Mouse (Mus musculus) MEL (cell line): ENCODE measurements around the gene Gsap. TPM values are rescaled to one million over a fixed set of nuclear protein-coding genes. Genes with fewer than 3 reads are reported as not detected.
A peak's percentile ranks its signal among the peaks of the same experiment; 100 is the strongest.

Experiments used
- DNase-seq: peaks from one replicate; pipeline ENCODE4 v3.0.0; 2011; ENCODE audit warnings: low read depth, low spot score
- H3K27ac ChIP-seq: 2 replicates; pipeline ENCODE4 v1.5.1; 2012; ENCODE audit warnings: low read depth, mild to moderate bottlenecking, control low read depth, low read length, moderate library complexity; ENCODE audit not compliant: control insufficient read depth
- H3K27me3 ChIP-seq, 2 experiments: fragments of 150-350 bp in 1 of 2; sonication (generic) in 1 of 2; 2 replicates each; pipeline ENCODE4 v1.6.1; 2012; ENCODE audit warnings: low read length in 2 of 2, mild to moderate bottlenecking in 2 of 2, improper control_type of control experiment in 1 of 2, moderate library complexity in 1 of 2; ENCODE audit not compliant: insufficient read depth in 2 of 2, control insufficient read depth in 1 of 2
- H3K36me3 ChIP-seq, 2 experiments: 2 replicates each; pipeline ENCODE4 v1.6.1; 2012 to 2014; ENCODE audit warnings: low read length in 2 of 2, improper control_type of control experiment in 1 of 2, inconsistent platforms in 1 of 2, mild to moderate bottlenecking in 1 of 2; ENCODE audit not compliant: insufficient read depth in 2 of 2, control insufficient read depth in 1 of 2
- H3K4me1 ChIP-seq, 2 experiments: fragments of 150-350 bp in 1 of 2; sonication (generic) in 1 of 2; 2 replicates each; pipeline ENCODE4 v1.6.1; 2012; ENCODE audit warnings: low read length in 2 of 2, improper control_type of control experiment in 1 of 2, mild to moderate bottlenecking in 1 of 2; ENCODE audit not compliant: insufficient read depth in 2 of 2, control insufficient read depth in 1 of 2
- H3K4me3 ChIP-seq, 2 experiments: fragments of 150-350 bp in 1 of 2; sonication (generic) in 1 of 2; 2 replicates each; pipeline ENCODE4 v1.5.1; 2012; ENCODE audit warnings: low read depth in 2 of 2, low read length in 2 of 2, mild to moderate bottlenecking in 2 of 2, moderate library complexity in 2 of 2, control low read depth in 1 of 2, improper control_type of control experiment in 1 of 2; ENCODE audit not compliant: control insufficient read depth in 1 of 2, insufficient read depth in 1 of 2
- H3K79me2 ChIP-seq: 2 replicates; pipeline ENCODE4 v1.6.1; 2012; ENCODE audit warnings: mild to moderate bottlenecking, low read length, moderate library complexity; ENCODE audit not compliant: control insufficient read depth, poor library complexity, insufficient read depth
- H3K9ac ChIP-seq: 2 replicates; pipeline ENCODE4 v1.6.1; 2012; ENCODE audit warnings: low read depth, mild to moderate bottlenecking, control low read depth, low read length, moderate library complexity; ENCODE audit not compliant: control insufficient read depth, poor library complexity, severe bottlenecking
- H3K9me3 ChIP-seq: fragments of 150-350 bp; sonication (generic); replicated peaks from 2 replicates; pipeline ENCODE4 v1.6.1; 2012; ENCODE audit warnings: mild to moderate bottlenecking, low read length, improper control_type of control experiment, moderate library complexity; ENCODE audit not compliant: insufficient read depth
- CHD1 ChIP-seq: IDR thresholded peaks from 2 replicates; pipeline ENCODE4 v1.6.1; 2012; ENCODE audit warnings: low read depth, mild to moderate bottlenecking, inconsistent platforms, low read length, improper control_type of control experiment
- E2F4 ChIP-seq: IDR thresholded peaks from 2 replicates; pipeline ENCODE4 v1.6.1; 2011; ENCODE audit warnings: low read depth, low read length, improper control_type of control experiment, borderline replicate concordance
- EP300 ChIP-seq, 2 experiments: IDR thresholded peaks; 2 replicates each; pipeline ENCODE4 v1.6.1; 2011; ENCODE audit warnings: improper control_type of control experiment in 2 of 2, low read length in 2 of 2, low read depth in 1 of 2, mild to moderate bottlenecking in 1 of 2
- ETS1 ChIP-seq: IDR thresholded peaks from 2 replicates; pipeline ENCODE4 v1.6.1; 2012; ENCODE audit warnings: low read depth, mild to moderate bottlenecking, inconsistent platforms, low read length, improper control_type of control experiment, moderate library complexity
- GABPA ChIP-seq: IDR thresholded peaks from 2 replicates; pipeline ENCODE4 v1.6.1; 2012; ENCODE audit warnings: low read depth, mild to moderate bottlenecking, inconsistent platforms, low read length, improper control_type of control experiment, moderate library complexity
- JUND ChIP-seq: IDR thresholded peaks from 2 replicates; pipeline ENCODE4 v1.6.1; 2011; ENCODE audit warnings: low read depth, mild to moderate bottlenecking, improper control_type of control experiment, low read length
- KAT2A ChIP-seq: conservative IDR thresholded peaks from 2 replicates; pipeline ENCODE4 v1.6.1; 2012; ENCODE audit warnings: low read depth, low read length, improper control_type of control experiment, inconsistent platforms
- MXI1 ChIP-seq: IDR thresholded peaks from 2 replicates; pipeline ENCODE4 v1.6.1; 2011; ENCODE audit warnings: mild to moderate bottlenecking, low read depth, low read length, improper control_type of control experiment
- MYB ChIP-seq: IDR thresholded peaks from 2 replicates; pipeline ENCODE4 v1.6.1; 2011; ENCODE audit warnings: mild to moderate bottlenecking, low read depth, low read length, improper control_type of control experiment
- MYC ChIP-seq: IDR thresholded peaks from 2 replicates; pipeline ENCODE4 v1.6.1; 2011; ENCODE audit warnings: low read depth, mild to moderate bottlenecking, low read length, improper control_type of control experiment, moderate library complexity
- NRF1 ChIP-seq: IDR thresholded peaks from 2 replicates; pipeline ENCODE4 v1.6.1; 2014; ENCODE audit warnings: low read depth, mild to moderate bottlenecking, inconsistent platforms, low read length, improper control_type of control experiment, moderate library complexity; ENCODE audit not compliant: poor library complexity, insufficient read depth, severe bottlenecking
- POLR2AphosphoS2 ChIP-seq: IDR thresholded peaks from 2 replicates; pipeline ENCODE4 v1.6.1; 2011; ENCODE audit warnings: low read length, improper control_type of control experiment
- POLR2AphosphoS5 ChIP-seq: IDR thresholded peaks from 2 replicates; pipeline ENCODE4 v1.6.1; 2012; ENCODE audit warnings: low read depth, borderline replicate concordance, mild to moderate bottlenecking, inconsistent platforms, low read length, moderate library complexity, mixed read lengths
- RAD21 ChIP-seq: IDR thresholded peaks from 2 replicates; pipeline ENCODE4 v1.6.1; 2011; ENCODE audit warnings: mild to moderate bottlenecking, low read depth, low read length, improper control_type of control experiment
- SIN3A ChIP-seq: IDR thresholded peaks from 2 replicates; pipeline ENCODE4 v1.6.1; 2012; ENCODE audit warnings: low read length, improper control_type of control experiment, inconsistent platforms
- SMC3 ChIP-seq: IDR thresholded peaks from 2 replicates; pipeline ENCODE4 v1.6.1; 2011; ENCODE audit warnings: low read depth, low read length, improper control_type of control experiment
- TAL1 ChIP-seq: IDR thresholded peaks from 2 replicates; pipeline ENCODE4 v1.6.1; 2012; ENCODE audit warnings: mild to moderate bottlenecking, inconsistent platforms, low read length, moderate library complexity, mixed read lengths
- ZC3H11A ChIP-seq: IDR thresholded peaks from 2 replicates; pipeline ENCODE4 v1.6.1; 2012; ENCODE audit warnings: low read depth, mild to moderate bottlenecking, inconsistent platforms, low read length, improper control_type of control experiment
- ZKSCAN1 ChIP-seq: IDR thresholded peaks from 2 replicates; pipeline ENCODE4 v1.6.1; 2012; ENCODE audit warnings: low read depth, mild to moderate bottlenecking, inconsistent platforms, low read length, improper control_type of control experiment, moderate library complexity
- ZNF384 ChIP-seq: IDR thresholded peaks from 2 replicates; pipeline ENCODE4 v1.6.1; 2012; ENCODE audit warnings: low read depth, mild to moderate bottlenecking, inconsistent platforms, low read length, improper control_type of control experiment
- polyA plus RNA-seq, 2 experiments: library from polyadenylated mRNA; stranded (reverse) in 1 of 2; unstranded in 1 of 2; fragments of >175 nt in 1 of 2; fragments of >200 nt in 1 of 2; gene quantifications; 2 replicates each; pipeline versions ENCODE4 v1.2.1 to v1.2.4; 2012; ENCODE audit warnings: low replicate concordance in 2 of 2, low read depth in 1 of 2; ENCODE audit not compliant: insufficient read length in 2 of 2, insufficient read depth in 1 of 2, missing spikeins in 1 of 2
- total RNA-seq: library from RNA; depleted of rRNA; stranded (reverse); fragments of 300-350 nt; gene quantifications from 2 replicates; pipeline ENCODE4 v1.2.3, GENCODE M21; 2012

Gene Gsap
- total and polyA plus RNA-seq, 3 experiments = 0.19 to 0.22 TPM; not detected in 1

- Histone ChIP-seq H3K9ac (peak overlapping the region; percentile 28), H3K9me3 (no peaks in the 10 kb centered on the region), H3K27me3 (no peaks in the 10 kb centered on the region), H3K36me3 (peaks cover 0 to 11% of the 10 kb centered on the region in 2 experiments; a peak in 2 of 4 replicates), H3K4me3 (peak overlapping the region; percentile 21 to 33; a peak in 3 of 4 replicates), H3K4me1 (peaks cover 0 to 14% of the 10 kb centered on the region in 2 experiments; a peak in 2 of 4 replicates), H3K27ac (peak overlapping the region; percentile 53), H3K79me2 (no peaks in the 10 kb centered on the region)
- peak; percentile 62; the same call in 1 of the 2 replicates for TF ChIP-seq MXI1
- no peak for TF ChIP-seq MYC
- 0 out of 2 replicates have a peak, but pooled peaks have one; percentile 54 for TF ChIP-seq MYB
- 0 out of 2 replicates have a peak, but pooled peaks have one; percentile 5 for TF ChIP-seq ZNF384
- TF ChIP-seq JUND = no peak
- no peak for TF ChIP-seq TAL1
- TF ChIP-seq NRF1 = no peak
- TF ChIP-seq POLR2AphosphoS2 = no peak
- TF ChIP-seq SMC3 = 0 out of 2 replicates have a peak, but pooled peaks have one; percentile 6
- TF ChIP-seq EP300 (IDR thresholded peaks at IDR 0.05; ENCODE audit: low read depth in 1 of 2, low read length in 2 of 2) = peak; percentile 35 to 69; a peak in 2 of 4 replicates
- TF ChIP-seq ZKSCAN1 = no peak
- peak; percentile 37 for TF ChIP-seq SIN3A
- peak; percentile 72 for DNase-seq
Measured at GRCm38 (mm10) chr5:21263202-21264055, 77.4 kb downstream of the Gsap start.

DNA sequence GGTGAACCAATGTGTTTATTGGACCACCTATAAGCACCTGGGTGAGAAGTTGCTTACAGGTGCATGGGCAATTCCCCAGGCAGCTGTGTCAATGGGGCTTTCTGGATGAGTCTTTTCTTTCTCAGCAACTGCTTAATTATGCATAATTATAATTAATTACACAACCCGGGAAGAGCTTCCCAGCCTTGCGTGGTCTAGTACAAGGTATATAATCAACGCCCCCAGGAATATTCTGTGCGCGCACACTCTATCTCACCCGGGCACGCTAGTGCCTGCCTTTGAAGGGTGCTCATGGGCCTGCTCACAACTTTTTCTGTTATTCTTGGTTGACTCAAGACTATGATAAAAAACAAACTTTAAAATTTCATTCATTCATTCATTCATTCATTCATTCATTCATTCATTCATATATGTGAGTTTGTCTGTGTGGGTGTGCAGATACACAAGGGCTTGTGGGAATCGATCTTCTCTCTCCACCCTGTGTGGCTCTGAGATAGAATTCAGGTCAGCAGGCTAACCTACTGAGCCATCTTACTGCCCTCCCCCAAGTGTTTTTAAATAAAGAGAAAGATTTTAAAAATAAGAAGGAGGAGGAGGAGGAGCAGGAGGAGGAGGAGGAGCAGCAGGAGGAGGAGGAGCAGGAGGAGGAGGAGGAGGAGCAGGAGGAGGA lies 78.4 kb downstream of the Gsap start:
- H3K4me1 ChIP-seq = peaks cover 0 to 14% of the 10 kb centered on the region in 2 experiments; a peak in 2 of 4 replicates
- peaks cover 0 to 11% of the 10 kb centered on the region in 2 experiments; a peak in 2 of 4 replicates for H3K36me3 ChIP-seq
- DNase-seq = no peak
- no peaks in the 10 kb centered on the region for H3K79me2 ChIP-seq
- H3K4me3 ChIP-seq = no peak overlapping the region
- no peak overlapping the region for H3K9ac ChIP-seq
- TF ChIP-seq RAD21 = no peak
- TF ChIP-seq NRF1 = no peak
- TF ChIP-seq ETS1 = no peak
- no peak for TF ChIP-seq E2F4
- no peak for TF ChIP-seq GABPA
- TF ChIP-seq EP300 (IDR thresholded peaks at IDR 0.05; ENCODE audit: low read depth in 1 of 2, low read length in 2 of 2) = no peak
- TF ChIP-seq ZC3H11A = no peak
- no peak for TF ChIP-seq KAT2A
- TF ChIP-seq CHD1 = no peak
- no peak for TF ChIP-seq POLR2AphosphoS5
- TF ChIP-seq, all 39 proteins: peak for 0
- Histone ChIP-seq H3K27me3 (no peaks in the 10 kb centered on the region), H3K9me3 (no peaks in the 10 kb centered on the region), H3K27ac (no peak overlapping the region)
